Mouse (Mus musculus) embryonic facial prominence, embryonic 10.5 days (tissue): Measurements from ENCODE around the gene Chl1. TPM values are rescaled to one million over a fixed set of nuclear protein-coding genes. Genes with fewer than 3 reads are reported as not detected.

Experiments used
- DNase-seq: peaks from one replicate; pipeline ENCODE4 v3.0.0-alpha.2; 2017; ENCODE audit warnings: low spot score
- H3K27ac ChIP-seq: fragments of 300-500 bp; sonication (generic); replicated peaks from 2 replicates; pipeline ENCODE4 v1.5.1; 2016; ENCODE audit warnings: mild to moderate bottlenecking
- H3K27me3 ChIP-seq: fragments of 300-500 bp; sonication (generic); replicated peaks from 2 replicates; pipeline ENCODE4 v1.6.1; 2016; ENCODE audit warnings: low read depth, mild to moderate bottlenecking; ENCODE audit not compliant: poor library complexity, severe bottlenecking
- H3K36me3 ChIP-seq: fragments of 300-500 bp; sonication (generic); replicated peaks from 2 replicates; pipeline ENCODE4 v1.6.1; 2016; ENCODE audit warnings: mild to moderate bottlenecking, moderate library complexity
- H3K4me1 ChIP-seq: fragments of 300-500 bp; sonication (generic); 2 replicates; pipeline ENCODE4 v1.6.1; 2016
- H3K4me3 ChIP-seq: fragments of 300-500 bp; sonication (generic); 2 replicates; pipeline ENCODE4 v1.5.1; 2016; ENCODE audit warnings: mild to moderate bottlenecking, moderate library complexity
- H3K9me3 ChIP-seq: fragments of 300-500 bp; sonication (generic); 2 replicates; pipeline ENCODE4 v1.6.1; 2016; ENCODE audit warnings: mild to moderate bottlenecking
- WGBS: fragments of 180-500 bp; shearing (Covaris S2); methylation state at CpG from one replicate; pipeline ENCODE4 v1.1.7; 2016; 5-methylcytosine and 5-hydroxymethylcytosine counted together
- polyA plus RNA-seq: library from polyadenylated mRNA; unstranded; fragments of >200 nt; fragmentation: Nextera tagmentation; extraction: Ambion mirVana; gene quantifications from 2 replicates; pipeline ENCODE4 v1.2.1, GENCODE M21; 2016

Gene Chl1
- polyA plus RNA-seq, 1 experiment from 2014 or later, result 1.2 TPM

GRCm38 (mm10) chr6:103615924-103616602, 105.7 kb downstream of the Chl1 start:
- WGBS, result 59% methylated on average over 3 of the region's 3 CpGs
- H3K36me3 ChIP-seq, result no peaks in the 10 kb centered on the region
- H3K27ac ChIP-seq, result no peak overlapping the region
- H3K27me3 ChIP-seq, result no peaks in the 10 kb centered on the region
- no peak for DNase-seq
- peaks cover 7% of the 10 kb centered on the region; the same call in 1 of the 2 replicates for H3K4me1 ChIP-seq
- no peaks in the 10 kb centered on the region for H3K9me3 ChIP-seq
- H3K4me3 ChIP-seq, result no peak overlapping the region

DNA sequence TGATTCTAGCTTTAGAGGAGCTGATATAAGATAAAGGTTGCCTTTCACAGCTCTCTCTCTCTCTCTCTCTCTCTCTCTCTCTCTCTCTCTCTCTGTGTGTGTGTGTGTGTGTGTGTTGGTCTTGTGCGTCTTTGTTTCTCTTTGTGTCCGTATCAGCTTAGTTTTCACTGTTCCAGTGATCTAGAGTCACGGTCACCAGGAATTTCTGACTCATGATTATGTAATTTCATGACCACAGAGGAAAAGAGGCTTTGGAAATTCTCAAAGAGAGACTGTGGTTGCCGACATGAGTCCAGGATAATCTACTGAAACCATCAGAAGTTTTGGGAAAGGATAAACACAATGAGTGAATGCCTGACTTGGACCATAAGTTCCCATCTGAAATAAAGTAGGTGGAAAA, 110.5 kb downstream of the Chl1 start:
- 81% methylated on average over 4 of the region's 4 CpGs for WGBS
- no peak overlapping the region for H3K27ac ChIP-seq
- no peak overlapping the region for H3K4me3 ChIP-seq
- H3K27me3 ChIP-seq, result no peaks in the 10 kb centered on the region
- no peaks in the 10 kb centered on the region for H3K9me3 ChIP-seq
- H3K4me1 ChIP-seq, result no peaks in the 10 kb centered on the region
- no peak for DNase-seq
- H3K36me3 ChIP-seq, result no peaks in the 10 kb centered on the region

GRCm38 (mm10) chr6:103622117-103622713, 111.8 kb downstream of the Chl1 start:
- DNase-seq, result no peak
- H3K4me1 ChIP-seq, result no peaks in the 10 kb centered on the region
- no peaks in the 10 kb centered on the region for H3K9me3 ChIP-seq
- H3K27ac ChIP-seq, result no peak overlapping the region
- H3K36me3 ChIP-seq, result no peaks in the 10 kb centered on the region
- no peak overlapping the region for H3K4me3 ChIP-seq
- WGBS, result 50% methylated on average over 3 of the region's 3 CpGs
- no peaks in the 10 kb centered on the region for H3K27me3 ChIP-seq

DNA sequence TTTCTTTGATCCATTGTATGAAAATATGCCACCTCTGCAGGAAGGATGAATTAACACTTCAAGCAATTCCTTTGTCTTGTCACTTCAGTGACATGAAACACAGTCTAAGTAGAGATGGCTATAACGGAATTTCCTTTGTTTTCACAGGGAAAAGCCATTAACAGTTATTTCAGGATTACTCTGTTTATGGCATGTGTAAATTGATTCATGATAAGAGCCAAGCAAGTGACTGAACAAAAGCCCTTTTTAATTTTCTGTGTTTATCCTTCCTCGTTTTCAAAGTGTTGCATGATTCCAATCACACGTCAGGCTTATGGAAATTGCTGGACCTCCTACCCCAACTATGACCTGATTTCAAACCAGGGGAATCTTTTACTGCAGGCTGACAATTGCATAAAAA, 122.5 kb downstream of the Chl1 start:
- H3K27me3 ChIP-seq, result no peaks in the 10 kb centered on the region
- H3K27ac ChIP-seq, result no peak overlapping the region
- H3K36me3 ChIP-seq, result no peaks in the 10 kb centered on the region
- WGBS, result 52% methylated on average over 3 of the region's 3 CpGs
- no peak for DNase-seq
- no peaks in the 10 kb centered on the region; the same call in 1 of the 2 replicates for H3K4me1 ChIP-seq
- no peaks in the 10 kb centered on the region for H3K9me3 ChIP-seq
- no peak overlapping the region for H3K4me3 ChIP-seq

GRCm38 (mm10) chr6:103656778-103657177, 146.4 kb downstream of the Chl1 start:
- Histone ChIP-seq H3K9me3 (no peaks in the 10 kb centered on the region), H3K27ac (no peak overlapping the region), H3K4me1 (no peaks in the 10 kb centered on the region), H3K36me3 (no peaks in the 10 kb centered on the region), H3K27me3 (no peaks in the 10 kb centered on the region), H3K4me3 (no peak overlapping the region)
- no peak for DNase-seq
- 78% methylated on average over 1 of the region's 1 CpGs for WGBS

- H3K4me3 ChIP-seq, result no peak overlapping the region
- DNase-seq, result no peak
- no peaks in the 10 kb centered on the region for H3K36me3 ChIP-seq
- WGBS, result 97% methylated on average over 2 of the region's 2 CpGs
- no peak overlapping the region for H3K27ac ChIP-seq
- H3K27me3 ChIP-seq, result no peaks in the 10 kb centered on the region
- no peaks in the 10 kb centered on the region for H3K4me1 ChIP-seq
- no peaks in the 10 kb centered on the region for H3K9me3 ChIP-seq
These were observed 148.8 kb downstream of the Chl1 start for GRCm38 (mm10) chr6:103659173-103659572.

DNA sequence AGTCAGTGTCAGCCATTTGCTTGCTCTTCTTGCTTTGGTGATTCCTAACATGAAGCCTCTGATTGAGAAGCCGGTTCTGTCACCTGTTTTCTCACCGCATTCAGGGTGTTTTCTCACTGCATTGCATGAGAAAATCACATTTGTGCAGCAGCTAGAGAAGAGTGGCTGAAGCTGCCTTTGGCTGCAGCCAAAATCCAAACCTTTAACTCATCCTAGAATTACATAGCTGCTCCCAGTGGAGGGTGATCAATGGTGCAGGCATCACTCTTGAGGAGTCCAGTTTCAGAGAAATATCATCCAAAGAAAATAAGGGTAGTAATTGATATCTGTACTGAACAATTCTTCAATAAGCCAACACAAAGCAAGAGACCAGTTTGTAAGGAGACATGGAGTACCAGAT, 154.8 kb downstream of the Chl1 start:
- Histone ChIP-seq H3K4me1 (no peaks in the 10 kb centered on the region), H3K4me3 (no peak overlapping the region), H3K36me3 (no peaks in the 10 kb centered on the region), H3K9me3 (no peaks in the 10 kb centered on the region), H3K27me3 (no peaks in the 10 kb centered on the region), H3K27ac (no peak overlapping the region)
- 91% methylated on average over 2 of the region's 2 CpGs for WGBS
- no peak for DNase-seq

- H3K9me3 ChIP-seq, result no peaks in the 10 kb centered on the region
- H3K4me3 ChIP-seq, result no peak overlapping the region
- H3K4me1 ChIP-seq, result no peaks in the 10 kb centered on the region
- 88% methylated on average over 9 of the region's 9 CpGs for WGBS
- no peaks in the 10 kb centered on the region for H3K27me3 ChIP-seq
- no peak for DNase-seq
- no peak overlapping the region for H3K27ac ChIP-seq
- no peaks in the 10 kb centered on the region for H3K36me3 ChIP-seq
These were observed 155.4 kb downstream of the Chl1 start for GRCm38 (mm10) chr6:103665677-103666316.

DNA sequence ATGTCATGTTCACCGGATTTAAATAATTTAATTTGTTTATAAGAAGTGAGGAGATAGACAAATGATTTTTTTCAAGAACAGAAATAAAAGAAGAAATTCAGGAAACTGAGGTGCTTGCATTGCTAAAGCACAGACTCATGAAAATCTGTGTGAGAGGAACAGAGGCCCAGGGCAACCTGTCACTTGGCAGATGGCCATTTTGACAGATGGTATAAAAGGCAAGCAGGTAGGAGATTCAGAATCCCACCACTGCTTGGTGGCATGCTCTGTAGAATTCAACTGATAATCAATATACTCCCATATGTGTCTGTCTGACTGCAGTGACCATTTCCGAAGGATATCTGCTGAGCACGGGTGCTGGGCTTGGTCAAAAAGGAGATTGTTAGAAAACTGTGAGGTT, 162.7 kb downstream of the Chl1 start:
- Histone ChIP-seq H3K27ac (no peak overlapping the region), H3K9me3 (no peaks in the 10 kb centered on the region), H3K36me3 (no peaks in the 10 kb centered on the region), H3K4me1 (no peaks in the 10 kb centered on the region), H3K4me3 (no peak overlapping the region), H3K27me3 (no peaks in the 10 kb centered on the region)
- no peak for DNase-seq
- 90% methylated on average over 3 of the region's 3 CpGs for WGBS

GRCm38 (mm10) chr6:103674332-103674731, 163.9 kb downstream of the Chl1 start:
- DNase-seq, result no peak
- Histone ChIP-seq H3K36me3 (no peaks in the 10 kb centered on the region), H3K27ac (no peak overlapping the region), H3K27me3 (no peaks in the 10 kb centered on the region), H3K9me3 (no peaks in the 10 kb centered on the region), H3K4me1 (no peaks in the 10 kb centered on the region), H3K4me3 (no peak overlapping the region)
- 66% methylated on average over 6 of the region's 6 CpGs for WGBS

DNA sequence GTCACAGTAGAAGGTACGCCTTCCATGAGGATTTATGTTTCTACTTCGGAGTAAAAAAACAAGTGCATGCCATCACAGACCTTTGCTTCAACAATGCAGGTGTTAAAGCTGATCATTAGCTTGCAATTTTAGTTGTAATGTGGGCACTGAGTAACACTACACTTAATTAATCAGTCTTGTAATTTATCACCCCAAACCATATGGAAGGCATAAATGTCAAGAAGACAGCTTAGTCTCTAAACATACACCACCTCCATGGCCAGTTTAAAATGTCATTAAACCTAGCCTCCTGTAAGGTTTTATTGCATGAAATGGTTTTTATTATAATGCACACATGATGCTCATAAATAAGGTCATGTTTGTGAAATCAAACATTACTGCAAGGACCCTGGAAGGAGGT, 164.8 kb downstream of the Chl1 start:
- 94% methylated on average over 2 of the region's 2 CpGs for WGBS
- H3K27me3 ChIP-seq, result no peaks in the 10 kb centered on the region

DNA sequence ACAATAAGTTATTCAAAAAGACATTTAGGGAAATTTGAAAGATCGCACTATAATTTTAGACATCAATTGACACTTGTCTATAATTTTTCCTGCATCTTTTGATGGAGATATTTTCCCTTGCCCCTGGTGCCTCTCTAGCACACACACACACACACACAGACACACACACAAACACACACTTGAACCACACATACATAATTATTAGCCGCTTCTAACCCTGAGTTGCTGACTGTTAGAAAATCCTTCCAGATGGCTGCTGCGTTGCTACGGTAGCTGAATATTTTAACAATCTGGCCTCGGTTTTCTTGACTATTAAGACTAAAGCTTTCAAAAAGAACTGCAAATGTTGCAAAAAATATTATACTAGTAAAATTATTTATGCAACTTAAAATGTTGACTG, 166.3 kb downstream of the Chl1 start:
- Histone ChIP-seq H3K27me3 (no peaks in the 10 kb centered on the region), H3K4me1 (no peaks in the 10 kb centered on the region), H3K36me3 (no peaks in the 10 kb centered on the region), H3K27ac (no peak overlapping the region), H3K4me3 (no peak overlapping the region), H3K9me3 (no peaks in the 10 kb centered on the region)
- 81% methylated on average over 5 of the region's 5 CpGs for WGBS
- no peak for DNase-seq

More for the DNA sequence above, 164.8 kb downstream of the Chl1 start:
- no peak for DNase-seq
- no peaks in the 10 kb centered on the region for H3K9me3 ChIP-seq
- H3K4me3 ChIP-seq, result no peak overlapping the region
- no peak overlapping the region for H3K27ac ChIP-seq
- no peaks in the 10 kb centered on the region for H3K4me1 ChIP-seq
- H3K36me3 ChIP-seq, result no peaks in the 10 kb centered on the region

DNA sequence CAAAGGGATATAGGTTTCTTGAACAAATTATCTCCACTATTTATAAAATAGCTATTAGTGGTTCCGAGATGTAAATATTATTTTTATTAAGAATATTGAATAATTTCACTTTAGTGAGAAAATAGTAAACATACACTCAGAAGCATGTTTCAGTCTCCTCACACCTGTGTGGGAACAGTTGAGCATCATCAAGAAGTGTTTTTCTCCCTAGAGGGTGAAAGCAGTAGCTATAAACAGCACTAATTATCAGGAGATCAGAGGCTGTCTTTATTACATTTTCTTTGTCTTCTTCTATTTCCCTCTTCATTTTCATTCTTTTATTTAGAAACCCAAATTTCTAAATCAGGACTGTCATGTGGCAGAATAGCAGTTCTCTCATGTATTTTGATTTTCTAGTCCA, 166.7 kb downstream of the Chl1 start:
- no peaks in the 10 kb centered on the region for H3K36me3 ChIP-seq
- WGBS, result 91% methylated on average over 1 of the region's 1 CpGs
- H3K4me3 ChIP-seq, result no peak overlapping the region
- DNase-seq, result no peak
- H3K9me3 ChIP-seq, result no peaks in the 10 kb centered on the region
- H3K27ac ChIP-seq, result no peak overlapping the region
- H3K27me3 ChIP-seq, result no peaks in the 10 kb centered on the region
- no peaks in the 10 kb centered on the region for H3K4me1 ChIP-seq
